Mouse (Mus musculus) limb, embryonic 10.5 days (tissue): ENCODE data around the gene Taf1c. TPM values are rescaled to one million over a fixed set of nuclear protein-coding genes. Genes with fewer than 3 reads are reported as not detected.

Source experiments
- DNase-seq: peaks from one replicate; pipeline ENCODE4 v3.0.0-alpha.2; 2017; ENCODE audit warnings: low spot score
- H3K27ac ChIP-seq: fragments of 300-500 bp; sonication (generic); 2 replicates; pipeline ENCODE4 v1.5.1; 2016; ENCODE audit warnings: mild to moderate bottlenecking
- H3K27me3 ChIP-seq: fragments of 300-500 bp; sonication (generic); 2 replicates; pipeline ENCODE4 v1.6.1; 2016; ENCODE audit warnings: low read depth, mild to moderate bottlenecking; ENCODE audit not compliant: poor library complexity, severe bottlenecking
- H3K36me3 ChIP-seq: fragments of 300-500 bp; sonication (generic); 2 replicates; pipeline ENCODE4 v1.6.1; 2016; ENCODE audit warnings: mild to moderate bottlenecking, moderate library complexity
- H3K4me1 ChIP-seq: fragments of 300-500 bp; sonication (generic); 2 replicates; pipeline ENCODE4 v1.6.1; 2016
- H3K4me3 ChIP-seq: fragments of 300-500 bp; sonication (generic); 2 replicates; pipeline ENCODE4 v1.5.1; 2016; ENCODE audit warnings: mild to moderate bottlenecking, moderate library complexity
- H3K9me3 ChIP-seq: fragments of 300-500 bp; sonication (generic); replicated peaks from 2 replicates; pipeline ENCODE4 v1.6.1; 2016; ENCODE audit warnings: mild to moderate bottlenecking
- WGBS: fragments of 180-500 bp; shearing (Covaris S2); methylation state at CpG from one replicate; pipeline ENCODE4 v1.1.7; 2016; 5-methylcytosine and 5-hydroxymethylcytosine counted together
- polyA plus RNA-seq: library from polyadenylated mRNA; unstranded; fragments of >200 nt; fragmentation: Nextera tagmentation; extraction: Ambion mirVana; gene quantifications from 2 replicates; pipeline ENCODE4 v1.2.1, GENCODE M21; 2016

Gene Taf1c
- polyA plus RNA-seq, 1 experiment from 2014 or later = 15.8 TPM

- Histone ChIP-seq H3K4me1 (peaks cover 29% of the 10 kb centered on the region), H3K9me3 (no peaks in the 10 kb centered on the region), H3K4me3 (no peak overlapping the region), H3K27me3 (peaks cover 17% of the 10 kb centered on the region), H3K36me3 (no peaks in the 10 kb centered on the region), H3K27ac (no peak overlapping the region)
- no peak for DNase-seq
- WGBS = 69% methylated on average over 4 of the region's 4 CpGs
Measured at GRCm38 (mm10) chr8:119588321-119588720, 16.7 kb downstream of the Taf1c start.

- no peaks in the 10 kb centered on the region for H3K36me3 ChIP-seq
- H3K27ac ChIP-seq = no peak overlapping the region
- H3K4me3 ChIP-seq = peak overlapping the region; percentile 46
- WGBS = 20% methylated on average over 24 of the region's 24 CpGs
- peaks cover 26% of the 10 kb centered on the region for H3K4me1 ChIP-seq
- H3K27me3 ChIP-seq = peaks cover 21% of the 10 kb centered on the region
- no peak for DNase-seq
- H3K9me3 ChIP-seq = no peaks in the 10 kb centered on the region
Measured at GRCm38 (mm10) chr8:119585901-119586300, 19.1 kb downstream of the Taf1c start.

GRCm38 (mm10) chr8:119580441-119581161 is 24.4 kb downstream of the Taf1c start:
- WGBS = 88% methylated on average over 5 of the region's 5 CpGs
- H3K27ac ChIP-seq = no peak overlapping the region
- DNase-seq = no peak
- no peak overlapping the region for H3K4me3 ChIP-seq
- H3K36me3 ChIP-seq = no peaks in the 10 kb centered on the region
- no peaks in the 10 kb centered on the region for H3K9me3 ChIP-seq
- H3K27me3 ChIP-seq = peaks cover 50% of the 10 kb centered on the region
- H3K4me1 ChIP-seq = peaks cover 7% of the 10 kb centered on the region; the same call in 1 of the 2 replicates

GRCm38 (mm10) chr8:119579096-119579495 is 25.9 kb downstream of the Taf1c start:
- H3K27me3 ChIP-seq = peaks cover 56% of the 10 kb centered on the region
- H3K27ac ChIP-seq = no peak overlapping the region
- H3K4me3 ChIP-seq = no peak overlapping the region
- H3K36me3 ChIP-seq = no peaks in the 10 kb centered on the region
- peaks cover 17% of the 10 kb centered on the region for H3K4me1 ChIP-seq
- no peaks in the 10 kb centered on the region for H3K9me3 ChIP-seq
- 36% methylated on average over 13 of the region's 13 CpGs for WGBS
- DNase-seq = no peak

GRCm38 (mm10) chr8:119575366-119575726 is 29.7 kb downstream of the Taf1c start:
- WGBS = 2% methylated on average over 16 of the region's 16 CpGs
- no peak for DNase-seq
- H3K27me3 ChIP-seq = peaks cover 74% of the 10 kb centered on the region
- H3K4me3 ChIP-seq = peak overlapping the region; percentile 86
- peak overlapping the region; percentile 88 for H3K27ac ChIP-seq
- H3K9me3 ChIP-seq = no peaks in the 10 kb centered on the region
- H3K36me3 ChIP-seq = no peaks in the 10 kb centered on the region
- peaks cover 18% of the 10 kb centered on the region for H3K4me1 ChIP-seq

- peaks cover 69% of the 10 kb centered on the region for H3K27me3 ChIP-seq
- under 1% methylated on average over 97 of the region's 97 CpGs for WGBS
- peak within 1 kb of the TSS; percentile 86 for H3K4me3 ChIP-seq
- DNase-seq = peak; percentile 98
- no peaks in the 10 kb centered on the region for H3K9me3 ChIP-seq
- H3K27ac ChIP-seq = peak within 1 kb of the TSS; percentile 88
- peaks cover 24% of the 10 kb centered on the region for H3K4me1 ChIP-seq
- H3K36me3 ChIP-seq = no peaks in the 10 kb centered on the region
Measured at GRCm38 (mm10) chr8:119574437-119575365, 30.3 kb downstream of the Taf1c start, which contains the start of the genes Hsdl1 and Dnaaf1. Hsdl1 (minus strand) TSS chr8:119575183. Dnaaf1 (plus strand) TSS chr8:119575235.

- Histone ChIP-seq H3K36me3 (0 out of 2 replicates have a peak, but pooled peaks cover 7% of the 10 kb centered on the region), H3K4me1 (peaks cover 22% of the 10 kb centered on the region), H3K9me3 (no peaks in the 10 kb centered on the region), H3K27ac (no peak overlapping the region), H3K4me3 (no peak overlapping the region), H3K27me3 (peaks cover 49% of the 10 kb centered on the region)
- DNase-seq = no peak
- 88% methylated on average over 4 of the region's 4 CpGs for WGBS
Measured at GRCm38 (mm10) chr8:119572411-119572810, 32.6 kb downstream of the Taf1c start.

GRCm38 (mm10) chr8:119571135-119571534 is 33.9 kb downstream of the Taf1c start:
- peaks cover 38% of the 10 kb centered on the region for H3K27me3 ChIP-seq
- no peak overlapping the region for H3K4me3 ChIP-seq
- peaks cover 16% of the 10 kb centered on the region for H3K36me3 ChIP-seq
- H3K27ac ChIP-seq = no peak overlapping the region
- WGBS = 91% methylated on average over 6 of the region's 6 CpGs
- peaks cover 22% of the 10 kb centered on the region for H3K4me1 ChIP-seq
- DNase-seq = no peak
- H3K9me3 ChIP-seq = no peaks in the 10 kb centered on the region

GRCm38 (mm10) chr8:119569881-119570280 is 35.1 kb downstream of the Taf1c start:
- Histone ChIP-seq H3K4me3 (no peak overlapping the region), H3K9me3 (no peaks in the 10 kb centered on the region), H3K36me3 (peaks cover 28% of the 10 kb centered on the region), H3K27me3 (peaks cover 28% of the 10 kb centered on the region), H3K4me1 (peaks cover 17% of the 10 kb centered on the region), H3K27ac (no peak overlapping the region)
- 21% methylated on average over 4 of the region's 4 CpGs for WGBS
- DNase-seq = no peak

- Histone ChIP-seq H3K9me3 (no peaks in the 10 kb centered on the region), H3K27me3 (peaks cover 20% of the 10 kb centered on the region), H3K27ac (no peak overlapping the region), H3K36me3 (peaks cover 35% of the 10 kb centered on the region), H3K4me3 (no peak overlapping the region), H3K4me1 (peaks cover 9% of the 10 kb centered on the region)
- DNase-seq = no peak
- 64% methylated on average over 7 of the region's 7 CpGs for WGBS
Measured at GRCm38 (mm10) chr8:119568951-119569350, 36.1 kb downstream of the Taf1c start.

- peaks cover 40% of the 10 kb centered on the region for H3K36me3 ChIP-seq
- H3K9me3 ChIP-seq = no peaks in the 10 kb centered on the region
- H3K27me3 ChIP-seq = peaks cover 13% of the 10 kb centered on the region
- peaks cover 6% of the 10 kb centered on the region; the same call in 1 of the 2 replicates for H3K4me1 ChIP-seq
- H3K27ac ChIP-seq = no peak overlapping the region
- WGBS = 89% methylated on average over 9 of the region's 9 CpGs
- no peak for DNase-seq
- no peak overlapping the region for H3K4me3 ChIP-seq
Measured at GRCm38 (mm10) chr8:119568251-119568650, 36.8 kb downstream of the Taf1c start.

- no peak overlapping the region for H3K4me3 ChIP-seq
- H3K36me3 ChIP-seq = peaks cover 57% of the 10 kb centered on the region
- 86% methylated on average over 11 of the region's 11 CpGs for WGBS
- DNase-seq = no peak
- no peaks in the 10 kb centered on the region for H3K27me3 ChIP-seq
- no peaks in the 10 kb centered on the region for H3K9me3 ChIP-seq
- H3K4me1 ChIP-seq = peaks cover 6% of the 10 kb centered on the region; the same call in 1 of the 2 replicates
- no peak overlapping the region for H3K27ac ChIP-seq
Measured at GRCm38 (mm10) chr8:119566367-119566766, 38.7 kb downstream of the Taf1c start.

GRCm38 (mm10) chr8:119563849-119564251 is 41.2 kb downstream of the Taf1c start:
- Histone ChIP-seq H3K27ac (no peak overlapping the region), H3K27me3 (no peaks in the 10 kb centered on the region), H3K4me3 (no peak overlapping the region), H3K9me3 (no peaks in the 10 kb centered on the region), H3K36me3 (peaks cover 57% of the 10 kb centered on the region), H3K4me1 (peaks cover 18% of the 10 kb centered on the region)
- DNase-seq = no peak
- 94% methylated on average over 14 of the region's 14 CpGs for WGBS
